8 mouse cellular contexts compared by ENCODE assay signal in the genomic region with DNA sequence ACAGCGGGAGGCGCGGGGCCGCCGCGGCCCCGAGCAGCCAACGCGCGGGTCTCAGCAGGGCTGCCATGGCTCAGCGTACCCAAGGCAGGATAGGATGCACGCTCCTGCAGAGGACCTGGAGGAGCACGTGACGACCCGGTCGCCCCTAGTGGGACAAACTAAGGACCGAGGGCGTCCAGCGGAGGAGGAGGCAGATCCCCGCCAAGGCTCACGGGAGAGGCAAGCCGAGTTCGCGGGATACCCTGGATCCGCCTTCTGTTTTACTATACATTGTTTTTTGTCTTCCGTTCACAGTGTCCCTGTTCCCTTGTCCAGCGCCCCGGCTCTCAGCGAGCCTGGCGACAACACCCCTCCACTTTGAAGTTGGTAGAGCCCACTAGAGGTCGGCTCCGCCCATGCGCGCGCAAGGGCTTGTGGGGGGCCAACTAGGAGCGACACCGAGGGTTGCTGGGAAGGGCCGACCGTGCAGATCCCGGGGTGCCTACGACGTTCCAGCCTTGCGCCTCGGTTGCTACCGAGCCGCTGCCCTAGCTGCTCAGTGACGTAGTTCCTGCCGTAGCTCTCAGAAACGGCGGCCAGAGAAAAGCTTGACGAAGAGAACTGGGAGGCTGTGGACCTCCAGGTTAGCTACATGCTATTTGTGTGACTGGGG. TPM values are rescaled to one million over a fixed set of nuclear protein-coding genes. Genes with fewer than 3 reads are reported as not detected.
DNase-seq lines count a peak whose midpoint lies in the region; ATAC-seq and TF ChIP-seq lines count a peak whose summit lies in the region.

A gene (minus strand): TSS at position 343 of the 652 bp plus-strand sequence.

- peak within 1 kb of the TSS; percentile 64 for H3K27ac ChIP-seq in bone marrow macrophage, adult 2 months (ENCODE audit: insufficient read depth, low read depth, low read length)
- peak within 1 kb of the TSS; percentile 55; the same call in 1 of the 2 replicates for H3K27ac ChIP-seq in embryonic fibroblast, embryonic 13.5 days (ENCODE audit: insufficient read depth, low read length)
- peak within 1 kb of the TSS; percentile 67 for H3K27ac ChIP-seq in kidney, embryonic 14.5 days (ENCODE audit: low read depth, low read length)
- H3K27ac ChIP-seq in limb, embryonic 15.5 days: peak within 1 kb of the TSS; percentile 83

- peak within 1 kb of the TSS; percentile 86 for H3K4me3 ChIP-seq in bone marrow macrophage, adult 2 months (ENCODE audit: insufficient read depth, low read length)
- H3K4me3 ChIP-seq in embryonic fibroblast, embryonic 13.5 days (ENCODE audit: insufficient read depth, low read length): peak within 1 kb of the TSS; percentile 89
- H3K4me3 ChIP-seq in kidney, embryonic 14.5 days (ENCODE audit: low read length): peak within 1 kb of the TSS; percentile 100
- peak within 1 kb of the TSS; percentile 94 for H3K4me3 ChIP-seq in limb, embryonic 15.5 days

- H3K27me3 ChIP-seq in kidney, embryonic 14.5 days (ENCODE audit: control insufficient read depth, insufficient read depth, low read length): no peaks in the 10 kb centered on the region
- no peaks in the 10 kb centered on the region for H3K27me3 ChIP-seq in limb, embryonic 15.5 days

- under 1% methylated on average over 50 of the region's 51 CpGs for WGBS in kidney, embryonic 14.5 days
- WGBS in limb, embryonic 15.5 days: under 1% methylated on average over 51 of the region's 51 CpGs

- peak within 1 kb of the TSS; percentile 86 for H3K9ac ChIP-seq in kidney, embryonic 14.5 days (ENCODE audit: low read depth, low read length)
- H3K9ac ChIP-seq in limb, embryonic 15.5 days: peak within 1 kb of the TSS; percentile 91

- ATAC-seq in kidney, embryonic 14.5 days (ENCODE audit: low FRiP score, low TSS enrichment): peak; percentile 99
- ATAC-seq in limb, embryonic 15.5 days (ENCODE audit: insufficient number of reproducible peaks, low FRiP score, low TSS enrichment, low read depth): peak; percentile 99

- no peak for TF ChIP-seq POLR2A in bone marrow macrophage, adult 2 months (IDR thresholded peaks at IDR 0.05; ENCODE audit: borderline replicate concordance, low read depth, low read length)
- TF ChIP-seq POLR2A in embryonic fibroblast, embryonic 13.5 days (IDR thresholded peaks at IDR 0.05; ENCODE audit: low read depth, low read length): peak; percentile 75

- peak within 1 kb of the TSS; percentile 89 for H3K4me2 ChIP-seq in kidney, embryonic 14.5 days (replicated peaks; ENCODE audit: low read depth, low read length)
- peak within 1 kb of the TSS; percentile 87 for H3K4me2 ChIP-seq in limb, embryonic 15.5 days

- DNase-seq in A20 (ENCODE audit: low read depth, low spot score): peak; percentile 98
- DNase-seq in heart, adult 9 months (ENCODE audit: low spot score in 2 of 2): peak; percentile 92 to 94
- peak; percentile 86 to 92 for DNase-seq in monocyte, adult 2 months (ENCODE audit: low read depth in 1 of 2, low spot score in 2 of 2)
- DNase-seq in spleen, postnatal 36 days (ENCODE audit: low spot score in 2 of 2): peak; percentile 90 to 92

- no peaks in the 10 kb centered on the region for H3K36me3 ChIP-seq in kidney, embryonic 14.5 days (ENCODE audit: control insufficient read depth, insufficient read depth, low read length)
- H3K36me3 ChIP-seq in limb, embryonic 15.5 days: peaks cover 8% of the 10 kb centered on the region

- TF ChIP-seq CTCF in bone marrow macrophage, adult 2 months (IDR thresholded peaks at IDR 0.05; ENCODE audit: low read depth, low read length): no peak
- no peak for TF ChIP-seq CTCF in embryonic fibroblast, embryonic 13.5 days (IDR thresholded peaks at IDR 0.05; ENCODE audit: borderline replicate concordance, insufficient read depth, low read length)

- H3K4me1 ChIP-seq in bone marrow macrophage, adult 2 months (ENCODE audit: control insufficient read depth, insufficient read depth, low read length): peaks cover 16% of the 10 kb centered on the region
- peaks cover 4% of the 10 kb centered on the region for H3K4me1 ChIP-seq in embryonic fibroblast, embryonic 13.5 days (ENCODE audit: control insufficient read depth, insufficient read depth, low read length)
- H3K4me1 ChIP-seq in kidney, embryonic 14.5 days (ENCODE audit: control insufficient read depth, insufficient read depth, low read length): peaks cover 10% of the 10 kb centered on the region
- H3K4me1 ChIP-seq in limb, embryonic 15.5 days: peaks cover 21% of the 10 kb centered on the region

- no peaks in the 10 kb centered on the region for H3K9me3 ChIP-seq in kidney, embryonic 14.5 days (ENCODE audit: control insufficient read depth, low read length)
- H3K9me3 ChIP-seq in limb, embryonic 15.5 days: no peaks in the 10 kb centered on the region

RNA-seq across cellular contexts. Expression of the gene that starts here (rescaled TPM):
- polyA plus RNA-seq in bone marrow macrophage, adult 2 months (2012; ENCODE audit: insufficient read depth, insufficient read length, missing spikeins): 17.1 and 20.9 TPM in 2 replicates
- 42.6 and 43.6 TPM in 2 replicates for polyA plus RNA-seq in embryonic fibroblast, embryonic 13.5 days (2011; ENCODE audit: insufficient read length, low read depth, missing spikeins)
- 26.9 and 64.7 TPM in 2 replicates for polyA plus RNA-seq in kidney, embryonic 14.5 days (2014; fragmentation: Nextera tagmentation; extraction: Ambion mirVana)
- 33.7 and 36.2 TPM in 2 replicates for polyA plus RNA-seq in limb, embryonic 15.5 days (2015; fragmentation: Nextera tagmentation; extraction: Ambion mirVana)

Comparison
In these comparisons a context has a peak if more than half of its experiments do, and no peak if none do; other contexts are left out.
1. Peak in every context shown above with its lines: DNase-seq, ATAC-seq, H3K4me3 ChIP-seq and H3K27ac ChIP-seq.